Comparison of ENCODE assay signal across 11 mouse cellular contexts in the genomic region with DNA sequence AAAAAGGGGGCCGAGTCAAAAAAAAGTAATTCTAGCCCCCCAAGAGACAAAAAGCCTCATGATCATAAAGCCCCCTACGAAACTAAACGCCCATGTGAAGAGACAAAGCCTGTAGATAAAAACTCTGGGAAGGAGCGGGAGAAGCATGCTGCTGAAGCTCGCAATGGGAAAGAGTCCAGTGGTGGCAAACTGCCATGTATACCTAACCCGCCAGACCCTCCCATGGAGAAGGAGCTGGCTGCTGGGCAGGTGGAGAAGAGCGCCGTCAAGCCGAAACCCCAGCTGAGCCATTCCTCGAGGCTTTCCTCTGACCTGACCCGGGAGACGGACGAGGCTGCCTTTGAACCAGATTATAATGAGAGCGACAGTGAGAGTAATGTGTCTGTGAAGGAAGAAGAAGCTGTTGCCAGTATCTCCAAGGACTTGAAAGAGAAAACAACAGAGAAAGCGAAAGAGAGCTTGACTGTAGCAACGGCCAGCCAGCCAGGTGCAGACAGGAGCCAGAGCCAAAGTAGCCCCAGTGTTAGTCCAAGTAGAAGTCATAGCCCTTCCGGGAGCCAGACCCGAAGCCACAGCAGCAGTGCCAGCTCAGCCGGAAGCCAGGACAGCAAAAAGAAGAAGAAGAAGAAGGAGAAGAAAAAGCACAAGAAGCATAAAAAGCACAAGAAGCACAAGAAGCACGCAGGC. TPM values are rescaled to one million over a fixed set of nuclear protein-coding genes. Genes with fewer than 3 reads are reported as not detected.
A peak's percentile ranks its signal among the peaks of the same experiment; 100 is the strongest.
DNase-seq lines count a peak whose midpoint lies in the region.
"Had no signal": no experiment of that assay in that cellular context is flagged by ENCODE, and none has a peak within 500 bp of the region (broad histone marks: within the 10 kb centered on the region; RNA-seq: fewer than 3 reads in every experiment).

No protein-coding gene starts in this region.

- no peaks in the 10 kb centered on the region for H3K9me3 ChIP-seq in heart, embryonic 10.5 days
- no peaks in the 10 kb centered on the region for H3K9me3 ChIP-seq in midbrain, embryonic 10.5 days (replicated peaks)
- H3K9me3 ChIP-seq: heart, embryonic 13.5 days; limb, embryonic 13.5 days had no signal

- intact Hi-C loops in heart, postnatal 14 days (cut with DNase I) = loop anchor here (5.0 kb wide), 1 partner anchor 181 kb away; no protein-coding TSS in a partner anchor

- no peaks in the 10 kb centered on the region for H3K27me3 ChIP-seq in heart, embryonic 10.5 days (ENCODE audit: insufficient read depth, poor library complexity, severe bottlenecking)
- no peaks in the 10 kb centered on the region for H3K27me3 ChIP-seq in midbrain, embryonic 10.5 days (ENCODE audit: low read depth, poor library complexity, severe bottlenecking)
- H3K27me3 ChIP-seq: heart, embryonic 13.5 days; limb, embryonic 13.5 days had no signal

- peaks cover 85% of the 10 kb centered on the region for H3K36me3 ChIP-seq in heart, embryonic 10.5 days
- H3K36me3 ChIP-seq in midbrain, embryonic 10.5 days = peaks cover 86% of the 10 kb centered on the region

- H3K4me3 ChIP-seq in heart, embryonic 10.5 days = no peak overlapping the region
- H3K4me3 ChIP-seq in midbrain, embryonic 10.5 days = no peak overlapping the region
- H3K4me3 ChIP-seq: heart, embryonic 13.5 days; limb, embryonic 13.5 days had no signal

- peaks cover 3% of the 10 kb centered on the region; the same call in 1 of the 2 replicates for H3K4me1 ChIP-seq in heart, embryonic 10.5 days
- no peaks in the 10 kb centered on the region for H3K4me1 ChIP-seq in midbrain, embryonic 10.5 days
- H3K4me1 ChIP-seq: limb, embryonic 13.5 days had no signal

- DNase-seq in heart, postnatal 14 days = peak; percentile 19 to 43
- DNase-seq in heart, embryonic 10.5 days (ENCODE audit: low spot score) = no peak
- peak; percentile 11 for DNase-seq in ovary, adult 18-20 months (ENCODE audit: low spot score)
- DNase-seq in ovary, postnatal 10 days (ENCODE audit: low spot score) = no peak
- peak; percentile 66 to 69 for DNase-seq in cerebellum, postnatal 36 days
- DNase-seq in spleen, postnatal 14 days (ENCODE audit: low spot score in 2 of 2) = no peak
- no peak for DNase-seq in midbrain, embryonic 10.5 days (ENCODE audit: low spot score)
- DNase-seq: adrenal gland, postnatal 25 days; embryo, embryonic 11 days had no signal

- 90% methylated on average over 20 of the region's 20 CpGs for WGBS in heart, embryonic 10.5 days
- WGBS in midbrain, embryonic 10.5 days = 93% methylated on average over 20 of the region's 20 CpGs

- no peak overlapping the region for H3K27ac ChIP-seq in heart, embryonic 10.5 days
- no peak overlapping the region for H3K27ac ChIP-seq in midbrain, embryonic 10.5 days (replicated peaks)
- H3K27ac ChIP-seq: heart, embryonic 13.5 days; limb, embryonic 13.5 days had no signal

RNA-seq across cellular contexts. Expression of a gene that starts 36.0 kb away (rescaled TPM):
- total RNA-seq in heart, postnatal 14 days (2021) = 10 to 100 TPM; 40.5 to 42.2 TPM
- 16.2 and 25.5 TPM in 2 replicates for polyA plus RNA-seq in heart, embryonic 10.5 days (2016; fragmentation: Nextera tagmentation; extraction: Ambion mirVana)
- polyA plus RNA-seq in midbrain, embryonic 10.5 days (2016; fragmentation: Nextera tagmentation; extraction: Ambion mirVana) = 24.9 and 25.6 TPM in 2 replicates

Comparison
In these comparisons a context has a peak if more than half of its experiments do, and no peak if none do; other contexts are left out.
1. DNase-seq: peak in heart, postnatal 14 days (2 of 2), ovary, adult 18-20 months (single experiment) and cerebellum, postnatal 36 days (2 of 2); none in heart, embryonic 10.5 days (single experiment), ovary, postnatal 10 days (single experiment), spleen, postnatal 14 days (0 of 2) and midbrain, embryonic 10.5 days (single experiment).